Comparison of ENCODE assay signal across 8 mouse cellular contexts in genomic region chrX:12127106-12127670, GRCm38 (mm10). TPM values are rescaled to one million over a fixed set of nuclear protein-coding genes. Genes with fewer than 3 reads are reported as not detected.
DNase-seq lines count a peak whose midpoint lies in the region; ATAC-seq lines count a peak whose summit lies in the region.

No protein-coding gene starts in this region.

- peak overlapping the region; percentile 57 for H3K4me2 ChIP-seq in liver, embryonic 15.5 days

- H3K27me3 ChIP-seq in liver, embryonic 15.5 days, result peaks cover 98% of the 10 kb centered on the region

- H3K27ac ChIP-seq in liver, embryonic 15.5 days (replicated peaks), result no peak overlapping the region

- DNase-seq in embryo, embryonic 10.5 days (ENCODE audit: low spot score), result peak; percentile 71
- DNase-seq in embryo, embryonic 10 days (ENCODE audit: low spot score), result no peak
- peak; percentile 21 for DNase-seq in thymus, postnatal 4 days
- DNase-seq in thymus, postnatal 36 days, result no peak
- DNase-seq in adrenal gland, postnatal 4 days (ENCODE audit: low spot score in 2 of 2), result no peak
- no peak for DNase-seq in thymus, postnatal 10 days (ENCODE audit: low spot score in 2 of 2)

- H3K36me3 ChIP-seq in liver, embryonic 15.5 days (replicated peaks), result no peaks in the 10 kb centered on the region

- peaks cover 3% of the 10 kb centered on the region; the same call in 1 of the 2 replicates for H3K4me1 ChIP-seq in liver, embryonic 15.5 days (replicated peaks)

- no peak for ATAC-seq in liver, embryonic 15.5 days (ENCODE audit: insufficient read depth)
- ATAC-seq in activated CD4-positive, CD25-positive, alpha-beta regulatory T cell, adult 4 months, result no peak

- peak overlapping the region; percentile 52 for H3K4me3 ChIP-seq in liver, embryonic 15.5 days (replicated peaks)

- H3K9ac ChIP-seq in liver, embryonic 15.5 days, result no peak overlapping the region

- 5% methylated on average over 24 of the region's 24 CpGs for WGBS in liver, embryonic 15.5 days (ENCODE audit: insufficient replicate concordance)

- H3K9me3 ChIP-seq in liver, embryonic 15.5 days (replicated peaks), result no peaks in the 10 kb centered on the region

RNA-seq across cellular contexts. Expression of gene Bcor, which starts 33.0 kb away (rescaled TPM):
- polyA plus RNA-seq in liver, embryonic 15.5 days (2015; fragmentation: Nextera tagmentation; extraction: Ambion mirVana), result 4.3 and 4.5 TPM in 2 replicates
- total RNA-seq in adrenal gland, postnatal 4 days (2021), result 10 to 100 TPM; 34.6 to 37.8 TPM
- polyA plus RNA-seq in activated CD4-positive, CD25-positive, alpha-beta regulatory T cell, adult 4 months (2017; shearing (Covaris generic)), result 10 to 100 TPM; 21.6 to 23.6 TPM

Comparison
In these comparisons a context has a peak if more than half of its experiments do, and no peak if none do; other contexts are left out.
1. DNase-seq: peak in embryo, embryonic 10.5 days (single experiment) and thymus, postnatal 4 days (single experiment); none in embryo, embryonic 10 days (single experiment), thymus, postnatal 36 days (0 of 2), adrenal gland, postnatal 4 days (0 of 2) and thymus, postnatal 10 days (0 of 2).